Mouse (Mus musculus): ENCODE data around the gene Arl5c. TPM values are rescaled to one million over a fixed set of nuclear protein-coding genes. Genes with fewer than 3 reads are reported as not detected.

The Arl5c gene
- polyA plus RNA-seq, 1 experiment from 2014 or later = 4.0 TPM

- Histone ChIP-seq H3K9me3 (ENCODE audit: control insufficient read depth, low read length) (no peaks in the 10 kb centered on the region), H3K4me2 (ENCODE audit: low read length) (no peak overlapping the region), H3K27me3 (ENCODE audit: control insufficient read depth, insufficient read depth, low read length) (peaks cover 35% of the 10 kb centered on the region), H3K36me3 (ENCODE audit: control insufficient read depth, insufficient read depth, low read length) (no peaks in the 10 kb centered on the region), H3K4me1 (ENCODE audit: control insufficient read depth in 2 of 2, insufficient read depth in 2 of 2, low read length in 2 of 2) (peaks cover 11 to 18% of the 10 kb centered on the region in 2 experiments), H3K4me3 (ENCODE audit: control insufficient read depth in 1 of 2, insufficient read depth in 1 of 2, low read depth in 1 of 2, low read length in 2 of 2) (no peak overlapping the region), H3K9ac (ENCODE audit: low read length) (no peak overlapping the region), H3K27ac (replicated peaks in 1 of 2; ENCODE audit: control insufficient read depth in 1 of 2, insufficient read depth in 1 of 2, low read depth in 2 of 2, low read length in 2 of 2) (no peak overlapping the region)
- no peak for ATAC-seq (ENCODE audit: insufficient number of reproducible peaks, insufficient read depth, low FRiP score, low read depth)
- WGBS = 34% methylated on average over 11 of the region's 11 CpGs
Observed at GRCm38 (mm10) chr11:98001351-98001824, 5.4 kb upstream of the Arl5c start.

GRCm38 (mm10) chr11:98000378-98001140 is 4.6 kb upstream of the Arl5c start:
- H3K4me2 ChIP-seq (ENCODE audit: low read length) = no peak overlapping the region
- no peaks in the 10 kb centered on the region for H3K36me3 ChIP-seq (ENCODE audit: control insufficient read depth, insufficient read depth, low read length)
- 19% methylated on average over 7 of the region's 7 CpGs for WGBS
- peaks cover 35% of the 10 kb centered on the region for H3K27me3 ChIP-seq (ENCODE audit: control insufficient read depth, insufficient read depth, low read length)
- H3K4me3 ChIP-seq (ENCODE audit: control insufficient read depth in 1 of 2, insufficient read depth in 1 of 2, low read depth in 1 of 2, low read length in 2 of 2) = no peak overlapping the region
- H3K9ac ChIP-seq (ENCODE audit: low read length) = no peak overlapping the region
- H3K9me3 ChIP-seq (ENCODE audit: control insufficient read depth, low read length) = no peaks in the 10 kb centered on the region
- ATAC-seq (ENCODE audit: insufficient number of reproducible peaks, insufficient read depth, low FRiP score, low read depth) = no peak
- H3K27ac ChIP-seq (replicated peaks in 1 of 2; ENCODE audit: control insufficient read depth in 1 of 2, insufficient read depth in 1 of 2, low read depth in 2 of 2, low read length in 2 of 2) = no peak overlapping the region
- peaks cover 11 to 18% of the 10 kb centered on the region in 2 experiments for H3K4me1 ChIP-seq (ENCODE audit: control insufficient read depth in 2 of 2, insufficient read depth in 2 of 2, low read length in 2 of 2)

GRCm38 (mm10) chr11:97999748-98000147 is 3.8 kb upstream of the Arl5c start:
- Histone ChIP-seq H3K4me3 (ENCODE audit: control insufficient read depth in 1 of 2, insufficient read depth in 1 of 2, low read depth in 1 of 2, low read length in 2 of 2) (no peak overlapping the region), H3K27me3 (ENCODE audit: control insufficient read depth, insufficient read depth, low read length) (peaks cover 35% of the 10 kb centered on the region), H3K4me1 (ENCODE audit: control insufficient read depth in 2 of 2, insufficient read depth in 2 of 2, low read length in 2 of 2) (peaks cover 14 to 24% of the 10 kb centered on the region in 2 experiments), H3K9ac (ENCODE audit: low read length) (no peak overlapping the region), H3K4me2 (ENCODE audit: low read length) (no peak overlapping the region), H3K9me3 (ENCODE audit: control insufficient read depth, low read length) (no peaks in the 10 kb centered on the region), H3K27ac (replicated peaks in 1 of 2; ENCODE audit: control insufficient read depth in 1 of 2, insufficient read depth in 1 of 2, low read depth in 2 of 2, low read length in 2 of 2) (no peak overlapping the region), H3K36me3 (ENCODE audit: control insufficient read depth, insufficient read depth, low read length) (no peaks in the 10 kb centered on the region)
- 50% methylated on average over 5 of the region's 5 CpGs for WGBS
- no peak for ATAC-seq (ENCODE audit: insufficient number of reproducible peaks, insufficient read depth, low FRiP score, low read depth)

GRCm38 (mm10) chr11:97998898-97999608 is 3.1 kb upstream of the Arl5c start:
- Histone ChIP-seq H3K4me1 (ENCODE audit: control insufficient read depth in 2 of 2, insufficient read depth in 2 of 2, low read length in 2 of 2) (peaks cover 15 to 28% of the 10 kb centered on the region in 2 experiments), H3K36me3 (ENCODE audit: control insufficient read depth, insufficient read depth, low read length) (no peaks in the 10 kb centered on the region), H3K4me3 (ENCODE audit: control insufficient read depth in 1 of 2, insufficient read depth in 1 of 2, low read depth in 1 of 2, low read length in 2 of 2) (no peak overlapping the region), H3K9me3 (ENCODE audit: control insufficient read depth, low read length) (no peaks in the 10 kb centered on the region), H3K4me2 (ENCODE audit: low read length) (no peak overlapping the region), H3K27me3 (ENCODE audit: control insufficient read depth, insufficient read depth, low read length) (peaks cover 39% of the 10 kb centered on the region), H3K9ac (ENCODE audit: low read length) (no peak overlapping the region), H3K27ac (replicated peaks in 1 of 2; ENCODE audit: control insufficient read depth in 1 of 2, insufficient read depth in 1 of 2, low read depth in 2 of 2, low read length in 2 of 2) (no peak overlapping the region)
- WGBS = 45% methylated on average over 7 of the region's 7 CpGs
- ATAC-seq (ENCODE audit: insufficient number of reproducible peaks, insufficient read depth, low FRiP score, low read depth) = no peak

GRCm38 (mm10) chr11:97998074-97998793 is 2.3 kb upstream of the Arl5c start:
- no peaks in the 10 kb centered on the region for H3K9me3 ChIP-seq (ENCODE audit: control insufficient read depth, low read length)
- peaks cover 39% of the 10 kb centered on the region for H3K27me3 ChIP-seq (ENCODE audit: control insufficient read depth, insufficient read depth, low read length)
- H3K4me2 ChIP-seq (ENCODE audit: low read length) = no peak overlapping the region
- peaks cover 11 to 20% of the 10 kb centered on the region in 2 experiments for H3K4me1 ChIP-seq (ENCODE audit: control insufficient read depth in 2 of 2, insufficient read depth in 2 of 2, low read length in 2 of 2)
- no peaks in the 10 kb centered on the region for H3K36me3 ChIP-seq (ENCODE audit: control insufficient read depth, insufficient read depth, low read length)
- ATAC-seq (ENCODE audit: insufficient number of reproducible peaks, insufficient read depth, low FRiP score, low read depth) = no peak
- H3K27ac ChIP-seq (replicated peaks in 1 of 2; ENCODE audit: control insufficient read depth in 1 of 2, insufficient read depth in 1 of 2, low read depth in 2 of 2, low read length in 2 of 2) = no peak overlapping the region
- no peak overlapping the region for H3K4me3 ChIP-seq (ENCODE audit: control insufficient read depth in 1 of 2, insufficient read depth in 1 of 2, low read depth in 1 of 2, low read length in 2 of 2)
- 77% methylated on average over 11 of the region's 11 CpGs for WGBS
- no peak overlapping the region for H3K9ac ChIP-seq (ENCODE audit: low read length)

GRCm38 (mm10) chr11:97997387-97997960 is 1.5 kb upstream of the Arl5c start:
- ATAC-seq (ENCODE audit: insufficient number of reproducible peaks, insufficient read depth, low FRiP score, low read depth) = no peak
- 68% methylated on average over 8 of the region's 8 CpGs for WGBS

GRCm38 (mm10) chr11:97996691-97997090 is 710 bp upstream of the Arl5c start:
- 62% methylated on average over 1 of the region's 1 CpGs for WGBS
- Histone ChIP-seq H3K27ac (replicated peaks in 1 of 2; ENCODE audit: control insufficient read depth in 1 of 2, insufficient read depth in 1 of 2, low read depth in 2 of 2, low read length in 2 of 2) (no peak overlapping the region), H3K27me3 (ENCODE audit: control insufficient read depth, insufficient read depth, low read length) (peaks cover 24% of the 10 kb centered on the region), H3K9ac (ENCODE audit: low read length) (no peak overlapping the region), H3K4me3 (ENCODE audit: control insufficient read depth in 1 of 2, insufficient read depth in 1 of 2, low read depth in 1 of 2, low read length in 2 of 2) (no peak overlapping the region), H3K4me1 (ENCODE audit: control insufficient read depth in 2 of 2, insufficient read depth in 2 of 2, low read length in 2 of 2) (peaks cover 7 to 10% of the 10 kb centered on the region in 2 experiments), H3K36me3 (ENCODE audit: control insufficient read depth, insufficient read depth, low read length) (no peaks in the 10 kb centered on the region), H3K4me2 (ENCODE audit: low read length) (no peak overlapping the region), H3K9me3 (ENCODE audit: control insufficient read depth, low read length) (no peaks in the 10 kb centered on the region)
- ATAC-seq (ENCODE audit: insufficient number of reproducible peaks, insufficient read depth, low FRiP score, low read depth) = no peak

More at GRCm38 (mm10) chr11:97997387-97997960, 1.5 kb upstream of the Arl5c start:
- H3K4me2 ChIP-seq (ENCODE audit: low read length) = no peak overlapping the region
- no peaks in the 10 kb centered on the region for H3K36me3 ChIP-seq (ENCODE audit: control insufficient read depth, insufficient read depth, low read length)
- H3K9ac ChIP-seq (ENCODE audit: low read length) = no peak overlapping the region
- peaks cover 8 to 13% of the 10 kb centered on the region in 2 experiments for H3K4me1 ChIP-seq (ENCODE audit: control insufficient read depth in 2 of 2, insufficient read depth in 2 of 2, low read length in 2 of 2)
- H3K4me3 ChIP-seq (ENCODE audit: control insufficient read depth in 1 of 2, insufficient read depth in 1 of 2, low read depth in 1 of 2, low read length in 2 of 2) = no peak overlapping the region
- no peak overlapping the region for H3K27ac ChIP-seq (replicated peaks in 1 of 2; ENCODE audit: control insufficient read depth in 1 of 2, insufficient read depth in 1 of 2, low read depth in 2 of 2, low read length in 2 of 2)
- H3K9me3 ChIP-seq (ENCODE audit: control insufficient read depth, low read length) = no peaks in the 10 kb centered on the region
- peaks cover 32% of the 10 kb centered on the region for H3K27me3 ChIP-seq (ENCODE audit: control insufficient read depth, insufficient read depth, low read length)

Data from heart, embryonic 14.5 days (tissue).